Mouse (Mus musculus): ENCODE results near the gene Dtx4. TPM values are rescaled to one million over a fixed set of nuclear protein-coding genes. Genes with fewer than 3 reads are reported as not detected.

The Dtx4 gene
- polyA plus RNA-seq, 1 experiment: 4.0 TPM

GRCm38 (mm10) chr19:12514621-12515020 lies 13.4 kb upstream of the Dtx4 start:
- no peaks in the 10 kb centered on the region for H3K36me3 ChIP-seq (ENCODE audit: control insufficient read depth, insufficient read depth, low read length, poor library complexity, severe bottlenecking)
- H3K9me3 ChIP-seq (replicated peaks; ENCODE audit: control insufficient read depth, insufficient read depth, low read length, poor library complexity, severe bottlenecking): no peaks in the 10 kb centered on the region
- H3K27ac ChIP-seq (ENCODE audit: insufficient read depth, low read length): no peak overlapping the region
- TF ChIP-seq EP300 (IDR thresholded peaks at IDR 0.05; ENCODE audit: insufficient read depth, low read depth, low read length) (no peak), POLR2A (IDR thresholded peaks at IDR 0.05; ENCODE audit: insufficient read depth, low read length) (no peak), CTCF (IDR thresholded peaks at IDR 0.05; ENCODE audit: low read depth, low read length) (no peak)
- H3K27me3 ChIP-seq (ENCODE audit: control insufficient read depth, insufficient read depth, low read length, poor library complexity, severe bottlenecking): no peaks in the 10 kb centered on the region; the same call in none of the 2 replicates
- no peak overlapping the region for H3K9ac ChIP-seq (ENCODE audit: low read depth, poor library complexity, severe bottlenecking)
- no peak overlapping the region for H3K4me3 ChIP-seq (ENCODE audit: low read depth, low read length)
- H3K4me1 ChIP-seq (ENCODE audit: control insufficient read depth, insufficient read depth, low read length): no peaks in the 10 kb centered on the region

- Histone ChIP-seq H3K4me3 (ENCODE audit: low read depth, low read length) (no peak overlapping the region), H3K4me1 (ENCODE audit: control insufficient read depth, insufficient read depth, low read length) (no peaks in the 10 kb centered on the region), H3K27ac (ENCODE audit: insufficient read depth, low read length) (no peak overlapping the region)
These were observed 1.5 kb upstream of the Dtx4 start for GRCm38 (mm10) chr19:12502756-12503155.

GRCm38 (mm10) chr19:12500881-12501311 lies 358 bp downstream of the Dtx4 start:
- Histone ChIP-seq H3K27ac (ENCODE audit: insufficient read depth, low read length) (no peak overlapping the region), H3K4me1 (ENCODE audit: control insufficient read depth, insufficient read depth, low read length) (no peaks in the 10 kb centered on the region), H3K36me3 (ENCODE audit: control insufficient read depth, insufficient read depth, low read length, poor library complexity, severe bottlenecking) (no peaks in the 10 kb centered on the region), H3K4me3 (ENCODE audit: low read depth, low read length) (peak overlapping the region; percentile 92), H3K9me3 (replicated peaks; ENCODE audit: control insufficient read depth, insufficient read depth, low read length, poor library complexity, severe bottlenecking) (no peaks in the 10 kb centered on the region), H3K9ac (ENCODE audit: low read depth, poor library complexity, severe bottlenecking) (peak overlapping the region; percentile 70), H3K27me3 (ENCODE audit: control insufficient read depth, insufficient read depth, low read length, poor library complexity, severe bottlenecking) (no peaks in the 10 kb centered on the region)
- TF ChIP-seq EP300 (IDR thresholded peaks at IDR 0.05; ENCODE audit: insufficient read depth, low read depth, low read length) (no peak), POLR2A (IDR thresholded peaks at IDR 0.05; ENCODE audit: insufficient read depth, low read length) (no peak), CTCF (IDR thresholded peaks at IDR 0.05; ENCODE audit: low read depth, low read length) (no peak)

More at GRCm38 (mm10) chr19:12502756-12503155, 1.5 kb upstream of the Dtx4 start:
- no peak overlapping the region for H3K9ac ChIP-seq (ENCODE audit: low read depth, poor library complexity, severe bottlenecking)
- no peaks in the 10 kb centered on the region for H3K27me3 ChIP-seq (ENCODE audit: control insufficient read depth, insufficient read depth, low read length, poor library complexity, severe bottlenecking)
- H3K9me3 ChIP-seq (replicated peaks; ENCODE audit: control insufficient read depth, insufficient read depth, low read length, poor library complexity, severe bottlenecking): no peaks in the 10 kb centered on the region
- no peaks in the 10 kb centered on the region for H3K36me3 ChIP-seq (ENCODE audit: control insufficient read depth, insufficient read depth, low read length, poor library complexity, severe bottlenecking)
- TF ChIP-seq CTCF (IDR thresholded peaks at IDR 0.05; ENCODE audit: low read depth, low read length) (no peak), EP300 (IDR thresholded peaks at IDR 0.05; ENCODE audit: insufficient read depth, low read depth, low read length) (no peak), POLR2A (IDR thresholded peaks at IDR 0.05; ENCODE audit: insufficient read depth, low read length) (no peak)

- H3K4me1 ChIP-seq (ENCODE audit: control insufficient read depth, insufficient read depth, low read length): no peaks in the 10 kb centered on the region
- H3K9me3 ChIP-seq (replicated peaks; ENCODE audit: control insufficient read depth, insufficient read depth, low read length, poor library complexity, severe bottlenecking): no peaks in the 10 kb centered on the region
- TF ChIP-seq CTCF (IDR thresholded peaks at IDR 0.05; ENCODE audit: low read depth, low read length) (no peak), EP300 (IDR thresholded peaks at IDR 0.05; ENCODE audit: insufficient read depth, low read depth, low read length) (no peak), POLR2A (IDR thresholded peaks at IDR 0.05; ENCODE audit: insufficient read depth, low read length) (no peak)
- no peaks in the 10 kb centered on the region for H3K36me3 ChIP-seq (ENCODE audit: control insufficient read depth, insufficient read depth, low read length, poor library complexity, severe bottlenecking)
- no peak overlapping the region for H3K9ac ChIP-seq (ENCODE audit: low read depth, poor library complexity, severe bottlenecking)
- peak overlapping the region; percentile 92 for H3K4me3 ChIP-seq (ENCODE audit: low read depth, low read length)
- H3K27ac ChIP-seq (ENCODE audit: insufficient read depth, low read length): no peak overlapping the region
- no peaks in the 10 kb centered on the region for H3K27me3 ChIP-seq (ENCODE audit: control insufficient read depth, insufficient read depth, low read length, poor library complexity, severe bottlenecking)
These were observed 1.1 kb downstream of the Dtx4 start for GRCm38 (mm10) chr19:12500124-12500523.

- no peak overlapping the region for H3K4me3 ChIP-seq (ENCODE audit: low read depth, low read length)
- no peaks in the 10 kb centered on the region for H3K9me3 ChIP-seq (replicated peaks; ENCODE audit: control insufficient read depth, insufficient read depth, low read length, poor library complexity, severe bottlenecking)
- no peaks in the 10 kb centered on the region for H3K36me3 ChIP-seq (ENCODE audit: control insufficient read depth, insufficient read depth, low read length, poor library complexity, severe bottlenecking)
- no peak overlapping the region for H3K27ac ChIP-seq (ENCODE audit: insufficient read depth, low read length)
- TF ChIP-seq CTCF (IDR thresholded peaks at IDR 0.05; ENCODE audit: low read depth, low read length): no peak
- H3K9ac ChIP-seq (ENCODE audit: low read depth, poor library complexity, severe bottlenecking): no peak overlapping the region
- H3K27me3 ChIP-seq (ENCODE audit: control insufficient read depth, insufficient read depth, low read length, poor library complexity, severe bottlenecking): no peaks in the 10 kb centered on the region
- no peaks in the 10 kb centered on the region for H3K4me1 ChIP-seq (ENCODE audit: control insufficient read depth, insufficient read depth, low read length)
These were observed 1.8 kb downstream of the Dtx4 start for GRCm38 (mm10) chr19:12499485-12499884.

- Histone ChIP-seq H3K9ac (ENCODE audit: low read depth, poor library complexity, severe bottlenecking) (no peak overlapping the region), H3K9me3 (replicated peaks; ENCODE audit: control insufficient read depth, insufficient read depth, low read length, poor library complexity, severe bottlenecking) (no peaks in the 10 kb centered on the region), H3K36me3 (ENCODE audit: control insufficient read depth, insufficient read depth, low read length, poor library complexity, severe bottlenecking) (no peaks in the 10 kb centered on the region), H3K4me3 (ENCODE audit: low read depth, low read length) (no peak overlapping the region), H3K4me1 (ENCODE audit: control insufficient read depth, insufficient read depth, low read length) (no peaks in the 10 kb centered on the region), H3K27ac (ENCODE audit: insufficient read depth, low read length) (no peak overlapping the region), H3K27me3 (ENCODE audit: control insufficient read depth, insufficient read depth, low read length, poor library complexity, severe bottlenecking) (no peaks in the 10 kb centered on the region)
- no peak for TF ChIP-seq EP300 (IDR thresholded peaks at IDR 0.05; ENCODE audit: insufficient read depth, low read depth, low read length)
- TF ChIP-seq CTCF (IDR thresholded peaks at IDR 0.05; ENCODE audit: low read depth, low read length): no peak
- no peak for TF ChIP-seq POLR2A (IDR thresholded peaks at IDR 0.05; ENCODE audit: insufficient read depth, low read length)
These were observed 2.3 kb downstream of the Dtx4 start for GRCm38 (mm10) chr19:12498941-12499340.
